Mouse (Mus musculus) bone marrow, adult 2 months (tissue): ENCODE results near the gene Cnot1.

Experiments
- CTCF ChIP-seq: fragments of 200-500 bp; IDR thresholded peaks from 2 replicates; pipeline ENCODE4 v1.5.1; 2011; ENCODE audit warnings: low read length, control low read depth; ENCODE audit not compliant: control insufficient read depth, insufficient read depth
- POLR2A ChIP-seq: fragments of 200-500 bp; IDR thresholded peaks from 2 replicates; pipeline ENCODE4 v1.6.1; 2011; ENCODE audit warnings: low read depth, mild to moderate bottlenecking, control low read depth, low read length, borderline replicate concordance; ENCODE audit not compliant: control insufficient read depth

- TF ChIP-seq CTCF (no peak), POLR2A (no peak)
These were observed 103.6 kb downstream of the Cnot1 start for GRCm38 (mm10) chr8:95703461-95704260.
